Mouse (Mus musculus) stomach, postnatal 0 days (tissue): ENCODE results near the gene Tpbpa.
"Not testable (repeated sequence)": the region's sequence is repeated elsewhere in the genome, so short reads cannot be mapped to it uniquely, and the experiment has no call there.

ENCODE experiments used
- CTCF ChIP-seq: IDR thresholded peaks from 2 replicates; pipeline ENCODE4 v1.5.1; 2016; ENCODE audit warnings: antibody characterized with exemption, low read depth, mild to moderate bottlenecking, moderate library complexity
- EP300 ChIP-seq: optimal IDR thresholded peaks from 2 replicates; pipeline ENCODE3; 2016; ENCODE audit warnings: antibody characterized with exemption

GRCm38 (mm10) chr13:60963985-60964384, 22.2 kb upstream of the Tpbpa start:
- TF ChIP-seq CTCF, EP300: not testable (repeated sequence)
